Mouse (Mus musculus) effector memory CD4-positive, alpha-beta T cell, adult 7 months (primary cell): ENCODE data around the gene Wfikkn1. TPM values are rescaled to one million over a fixed set of nuclear protein-coding genes. Genes with fewer than 3 reads are reported as not detected.

Experiments
- polyA plus RNA-seq: library from polyadenylated mRNA; unstranded; fragments of 100-300 nt; shearing (Covaris generic); gene quantifications from one replicate; pipeline ENCODE4 v1.2.1, GENCODE M21; 2017

Wfikkn1 gene
- 0.49 TPM for polyA plus RNA-seq

DNA sequence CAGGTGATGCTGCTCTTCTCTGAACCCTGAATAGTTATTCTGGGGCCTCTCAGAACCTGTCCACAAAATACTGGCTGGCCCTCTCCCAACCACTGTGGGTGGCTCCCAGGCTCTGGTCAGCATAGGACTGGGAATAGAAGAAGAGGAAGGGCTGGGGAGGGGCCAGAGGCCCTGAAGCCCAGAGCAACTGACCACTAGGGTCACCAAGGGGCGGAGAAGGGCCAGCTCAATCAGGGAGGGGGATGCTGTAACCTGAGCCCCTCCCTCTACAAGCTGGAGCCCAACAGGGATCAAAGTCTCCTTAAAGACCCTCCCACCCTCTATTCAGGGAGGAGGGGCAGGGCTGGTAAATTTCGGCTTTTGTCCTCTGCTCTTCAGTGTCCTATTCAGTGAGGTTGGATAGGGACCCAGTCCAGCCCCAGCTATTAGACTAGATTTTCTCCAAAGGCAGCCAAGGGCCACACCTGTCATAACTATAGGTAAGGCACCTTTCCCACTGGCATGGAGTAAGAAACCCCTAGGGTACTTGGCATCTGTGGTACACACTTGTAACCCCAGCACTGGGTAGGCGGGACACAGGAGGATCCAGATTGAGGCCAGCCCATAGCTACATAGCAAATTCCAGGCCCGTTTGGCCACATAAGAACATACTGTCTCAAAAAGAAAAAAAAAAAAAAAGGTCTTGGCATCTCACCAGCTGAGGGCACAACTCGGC is at the start of gene Wfikkn1:
Gene Wfikkn1, minus strand, starts transcription at position 663 of the 715 bp plus-strand sequence.

DNA sequence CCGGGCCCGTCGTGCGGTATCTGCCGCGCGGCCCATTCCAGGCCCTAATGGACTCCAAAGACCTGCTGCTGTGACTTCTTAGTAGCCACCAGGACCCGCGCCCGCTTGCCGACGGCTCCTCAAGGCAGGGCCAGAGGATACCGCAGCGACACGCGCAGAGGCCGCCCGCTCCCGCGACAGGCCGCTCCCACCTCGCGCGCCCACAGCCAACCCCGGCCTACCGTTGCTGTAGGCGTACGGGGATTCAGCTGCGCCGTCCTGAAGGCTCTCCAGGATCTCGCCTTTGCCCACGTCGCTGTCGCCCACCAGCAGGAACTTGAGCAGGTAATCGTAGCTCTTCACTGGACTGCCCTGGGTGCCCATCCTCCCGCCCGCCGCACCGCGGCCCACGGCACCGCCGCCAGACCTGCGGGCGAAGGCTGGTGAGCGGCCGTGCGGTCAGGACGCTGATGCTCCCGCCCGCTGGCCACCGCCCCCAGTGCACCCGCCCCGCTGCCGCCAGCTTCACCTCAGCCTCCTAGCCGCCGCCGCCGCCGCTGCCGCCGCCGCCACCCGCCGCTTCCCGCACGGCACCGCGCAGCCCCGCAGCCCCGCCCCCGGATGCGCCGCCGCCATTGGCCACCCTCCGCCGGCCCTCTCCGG is 38.6 kb upstream of the Wfikkn1 start, which contains the start of gene Rab40c:
Gene Rab40c, minus strand, starts transcription at position 584 of the 642 bp plus-strand sequence.

DNA sequence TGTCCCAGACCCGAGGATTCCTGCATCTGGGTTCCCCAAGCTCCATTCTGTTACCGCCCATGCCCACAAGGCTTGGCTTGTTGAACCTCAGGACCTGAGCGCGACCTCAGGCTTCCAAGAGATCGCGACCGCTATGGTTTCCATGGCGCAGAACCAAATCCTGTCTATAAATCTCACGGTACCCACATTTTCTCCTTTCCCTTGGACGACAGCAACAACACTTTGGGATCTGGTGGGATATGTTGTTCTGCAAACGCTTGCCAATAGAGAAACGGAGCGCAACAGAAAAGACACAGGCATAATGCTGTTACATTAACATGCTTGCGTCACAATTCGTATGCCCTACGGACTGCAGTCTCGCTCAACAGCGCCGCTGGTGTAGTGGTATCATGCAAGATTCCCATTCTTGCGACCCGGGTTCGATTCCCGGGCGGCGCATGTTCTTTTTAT is 5.9 kb downstream of the Wfikkn1 start, which contains the start of gene Mettl26:
Gene Mettl26, plus strand, starts transcription at position 354 of the 450 bp plus-strand sequence.

DNA sequence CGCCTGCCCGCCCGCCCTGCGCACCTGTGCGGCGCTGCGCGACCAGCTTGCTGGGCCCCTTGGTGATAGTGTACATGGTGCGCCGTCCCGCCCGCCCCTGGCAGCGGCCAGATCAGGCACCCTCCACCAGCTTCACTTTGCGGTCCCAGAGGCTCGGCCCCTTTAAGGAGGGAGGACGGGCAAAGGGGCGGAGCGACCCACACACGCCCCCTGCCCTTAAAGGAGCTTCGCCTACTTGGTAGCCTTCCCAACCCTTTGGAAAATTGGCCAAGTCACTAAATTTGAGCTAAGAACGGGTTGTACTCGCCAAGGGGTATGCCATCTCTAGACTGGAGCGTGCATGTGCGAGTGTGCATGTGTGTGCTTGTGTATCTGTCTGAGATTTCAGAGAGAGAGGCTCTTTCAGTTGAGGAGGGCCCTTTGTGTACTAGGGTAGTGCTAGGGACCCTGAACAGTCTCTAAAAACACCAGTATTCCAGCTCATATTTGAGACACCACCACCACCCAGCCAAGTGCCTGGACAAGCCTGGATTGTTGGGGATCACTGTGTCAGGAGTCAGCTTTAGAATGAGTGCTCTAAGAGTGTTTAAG is 12.0 kb downstream of the Wfikkn1 start, which contains the start of gene Mcrip2:
Gene Mcrip2, minus strand, starts transcription at position 164 of the 591 bp plus-strand sequence.

DNA sequence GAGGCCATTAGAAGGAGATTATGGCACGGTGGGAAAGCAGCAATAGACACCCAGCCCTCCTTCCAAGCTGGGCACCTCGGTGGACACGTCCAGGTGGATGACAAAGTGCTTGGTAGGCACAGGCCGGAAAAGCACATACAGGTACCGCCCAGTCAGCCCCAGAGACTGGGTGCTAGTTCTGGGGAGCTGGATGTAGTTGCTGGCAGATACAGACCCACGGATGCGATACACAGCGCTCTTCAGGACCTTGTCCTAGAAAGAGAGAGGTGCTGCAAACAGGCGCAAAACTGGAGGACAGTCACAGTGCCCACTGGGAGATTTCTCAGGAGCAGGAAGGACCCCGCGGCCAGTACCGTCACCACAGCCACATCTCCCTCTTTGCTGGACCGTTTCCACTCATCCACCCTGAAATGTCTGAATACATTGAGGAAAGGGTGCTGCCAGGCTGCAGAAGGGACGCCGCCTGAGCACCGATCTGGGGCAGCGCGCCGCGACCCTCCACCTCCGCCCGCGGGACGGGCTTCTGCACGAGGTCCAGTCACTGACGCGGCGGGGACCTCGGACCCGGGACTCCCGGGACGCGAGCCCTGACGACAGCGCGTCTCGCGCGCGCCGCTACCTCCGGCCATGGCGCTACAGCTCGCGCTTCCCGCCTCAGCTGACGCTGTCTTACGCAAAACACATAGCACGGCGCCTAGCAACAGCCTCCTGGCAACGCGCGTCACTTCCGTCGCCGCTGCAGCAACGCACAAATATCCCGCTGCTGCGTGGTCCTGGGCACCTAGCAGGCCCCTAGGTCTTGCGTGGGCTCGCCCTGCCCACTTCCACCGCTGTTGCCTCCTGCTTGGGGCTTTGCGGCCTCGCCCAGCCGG is 19.6 kb downstream of the Wfikkn1 start, which contains the start of gene Wdr90:
Gene Wdr90, minus strand, starts transcription at position 670 of the 872 bp plus-strand sequence.

DNA sequence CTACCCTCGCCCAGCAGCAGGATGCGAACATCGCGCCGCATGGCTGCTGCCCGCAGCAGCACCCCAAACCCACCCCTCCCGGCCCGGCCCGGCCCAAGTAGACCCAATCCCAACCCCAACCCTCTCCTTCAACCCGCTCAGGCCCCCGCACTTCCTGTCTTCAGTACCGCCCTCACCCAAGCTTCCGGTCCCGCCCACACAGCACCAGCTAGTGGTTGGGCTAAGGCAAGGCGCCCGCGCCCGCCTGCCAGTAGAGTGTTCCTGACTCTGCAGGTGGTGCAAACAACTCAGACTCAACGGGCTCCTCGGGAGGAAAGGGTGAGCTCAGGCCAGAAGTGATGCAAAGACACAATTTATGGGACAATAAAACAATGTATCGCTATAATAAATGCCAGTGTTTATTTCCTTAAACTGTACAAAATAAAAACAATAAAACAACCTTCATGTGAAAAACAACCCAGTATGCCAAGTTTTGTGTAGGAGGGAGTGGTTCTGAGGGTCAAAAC is 36.2 kb downstream of the Wfikkn1 start, which contains the start of gene Rhot2:
Gene Rhot2, minus strand, starts transcription at position 456 of the 506 bp plus-strand sequence.

DNA sequence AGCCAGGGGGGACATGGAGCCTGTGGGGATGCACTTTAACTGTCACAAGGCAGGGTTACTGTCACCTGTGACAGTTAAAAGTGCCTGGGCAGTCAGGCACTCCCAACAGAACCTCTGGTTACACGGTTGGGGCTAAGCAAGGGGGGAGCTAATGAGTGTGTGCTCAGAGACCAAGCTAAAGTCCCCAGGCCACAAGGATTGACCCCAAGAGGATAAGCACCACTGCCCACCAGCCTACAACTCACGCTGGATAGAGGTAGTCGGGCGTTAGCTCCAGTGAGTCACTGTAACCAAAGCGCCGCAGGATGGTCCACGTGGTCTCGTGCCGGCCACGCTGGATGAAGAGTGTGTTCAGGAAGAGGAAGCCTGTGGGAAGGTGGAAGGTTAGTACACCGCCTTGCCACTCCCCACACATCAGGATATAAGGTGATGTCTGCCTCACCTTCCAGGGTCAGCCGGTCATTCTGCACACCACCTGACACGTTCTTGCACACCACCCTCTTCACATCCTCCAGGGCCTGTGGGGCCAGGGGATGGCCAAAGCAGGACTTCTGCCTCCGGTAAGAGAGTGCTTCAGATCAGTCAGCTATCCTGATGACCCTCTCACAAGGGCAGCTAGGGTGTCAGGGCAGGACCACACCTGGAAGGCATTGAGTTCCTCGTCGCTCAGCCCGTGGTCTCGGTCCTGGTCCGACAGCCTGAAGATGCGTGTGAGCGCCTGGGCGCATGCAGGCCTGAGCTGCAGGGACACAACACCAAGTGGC is 39.4 kb downstream of the Wfikkn1 start, which contains the start of gene Gm20683:
Gene Gm20683, minus strand, starts transcription at position 647 of the 764 bp plus-strand sequence.

DNA sequence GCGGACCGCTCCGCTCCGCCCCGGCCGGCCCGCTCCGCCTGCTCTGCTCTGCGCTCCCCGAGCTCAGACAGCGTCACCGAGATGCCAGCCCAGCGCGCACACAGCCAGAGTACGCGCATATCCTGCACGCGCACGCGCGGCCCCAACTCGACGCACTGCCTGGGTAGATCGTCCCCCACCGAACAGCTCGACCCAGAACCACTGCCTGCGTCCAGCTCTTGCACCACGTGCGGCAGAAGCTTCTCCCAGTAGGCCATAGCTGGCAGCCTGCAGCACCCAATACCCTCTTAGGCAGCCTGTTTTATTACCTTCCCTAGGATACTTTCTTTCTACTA is 43.6 kb downstream of the Wfikkn1 start, which contains the start of gene Rhbdl1:
Gene Rhbdl1, minus strand, starts transcription at position 220 of the 335 bp plus-strand sequence.

DNA sequence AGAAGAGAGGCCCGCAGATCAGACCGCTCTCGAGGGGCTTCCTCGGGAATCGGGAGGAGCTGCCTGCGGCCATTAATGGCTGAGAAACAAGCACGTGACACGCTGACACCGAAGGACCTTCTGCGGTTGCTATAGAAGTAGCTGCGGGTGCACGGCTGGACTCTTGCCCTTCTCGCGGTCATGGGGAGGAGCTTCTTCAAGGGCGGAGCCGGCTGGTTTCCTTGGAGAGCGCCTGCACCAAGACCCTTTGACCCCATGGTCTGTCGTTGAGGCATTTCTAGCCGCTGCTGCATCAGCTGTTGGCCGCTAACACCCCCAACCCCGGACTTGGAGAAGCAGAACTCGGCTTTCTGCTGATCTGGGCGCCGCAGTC is 47.4 kb downstream of the Wfikkn1 start, which contains the start of gene Stub1:
Gene Stub1, minus strand, starts transcription at position 114 of the 373 bp plus-strand sequence.

DNA sequence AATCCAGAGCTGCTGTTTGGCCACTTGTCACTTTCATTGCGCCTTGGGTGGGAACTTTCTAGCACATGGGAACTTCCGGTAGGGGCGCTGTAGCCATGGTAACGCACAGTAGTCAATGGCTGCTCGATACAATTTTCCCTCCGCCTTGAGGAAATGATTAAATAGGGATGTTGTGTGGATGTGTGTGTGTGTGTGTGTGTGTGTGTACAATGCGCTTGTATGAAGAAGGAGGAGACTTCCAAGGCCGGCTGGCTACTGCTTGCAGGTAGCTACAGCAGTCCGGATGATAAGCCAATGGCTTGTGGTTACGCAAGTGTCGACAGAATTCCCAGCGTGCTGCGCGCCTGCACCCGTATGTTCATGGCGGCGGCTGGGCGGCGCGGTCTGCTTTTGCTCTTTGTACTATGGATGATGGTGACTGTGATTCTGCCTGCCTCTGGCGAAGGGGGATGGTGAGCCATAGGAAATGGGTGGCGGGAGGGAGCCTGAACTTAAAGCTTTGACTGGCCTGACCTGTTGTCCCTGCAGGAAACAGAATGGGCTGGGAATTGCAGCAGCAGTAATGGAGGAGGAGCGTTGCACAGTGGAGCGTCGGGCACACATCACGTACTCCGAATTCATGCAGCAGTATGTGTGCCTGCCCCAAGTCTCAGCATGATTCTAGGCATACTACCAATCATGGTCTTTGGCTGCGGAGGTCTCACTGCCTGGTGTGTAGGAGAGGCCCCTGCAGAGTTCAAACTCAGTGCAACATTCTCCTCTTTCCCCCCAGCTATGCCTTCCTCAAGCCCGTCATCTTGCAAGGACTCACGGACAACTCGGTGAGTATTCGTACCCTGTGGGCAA is 51.7 kb downstream of the Wfikkn1 start, which contains the start of gene Jmjd8:
Gene Jmjd8, plus strand, starts transcription at position 156 of the 846 bp plus-strand sequence.

Other genes starting within 250 kb of the Wfikkn1 start
- gene Gng13, start 163.7 kb downstream of the Wfikkn1 start, polyA plus RNA-seq = not detected
- gene Chtf18, start 153.4 kb downstream of the Wfikkn1 start, polyA plus RNA-seq = 5.7 TPM
- 4.0 TPM for gene Rpusd1, start 153.2 kb downstream of the Wfikkn1 start, polyA plus RNA-seq
- not detected for gene Mslnl, start 144.8 kb downstream of the Wfikkn1 start, polyA plus RNA-seq
- gene Msln, start 126.5 kb downstream of the Wfikkn1 start, polyA plus RNA-seq = 0.67 TPM
- 20.4 TPM for gene Narfl, start 107.1 kb downstream of the Wfikkn1 start, polyA plus RNA-seq
- gene Haghl, start 95.2 kb downstream of the Wfikkn1 start, polyA plus RNA-seq = 26.4 TPM
- 0.69 TPM for gene Ccdc78, start 94.3 kb downstream of the Wfikkn1 start, polyA plus RNA-seq
- gene Fam173a, start 88.0 kb downstream of the Wfikkn1 start, polyA plus RNA-seq = 121 TPM
- not detected for gene AC134908.4, start 85.2 kb downstream of the Wfikkn1 start, polyA plus RNA-seq
- 26.0 TPM for gene Metrn, start 83.7 kb downstream of the Wfikkn1 start, polyA plus RNA-seq
- 0.18 TPM for gene Fbxl16, start 71.8 kb downstream of the Wfikkn1 start, polyA plus RNA-seq
- 24.5 TPM for gene Wdr24, start 57.2 kb downstream of the Wfikkn1 start, polyA plus RNA-seq
- 18.4 TPM for gene Jmjd8, start 52.0 kb downstream of the Wfikkn1 start, polyA plus RNA-seq
- 132 TPM for gene Stub1, start 47.5 kb downstream of the Wfikkn1 start, polyA plus RNA-seq
- gene Rhbdl1, start 43.6 kb downstream of the Wfikkn1 start, polyA plus RNA-seq = 0.55 TPM
- gene Gm20683, start 39.1 kb downstream of the Wfikkn1 start, polyA plus RNA-seq = 0.46 TPM
- 18.4 TPM for gene Rhot2, start 36.0 kb downstream of the Wfikkn1 start, polyA plus RNA-seq
- gene Wdr90, start 19.4 kb downstream of the Wfikkn1 start, polyA plus RNA-seq = 11.1 TPM
- 4.1 TPM for gene Mcrip2, start 12.1 kb downstream of the Wfikkn1 start, polyA plus RNA-seq
- 41.4 TPM for gene Mettl26, start 5.8 kb downstream of the Wfikkn1 start, polyA plus RNA-seq
- 15.3 TPM for gene Rab40c, start 38.9 kb upstream of the Wfikkn1 start, polyA plus RNA-seq
- 44.1 TPM for gene Pigq, start 64.1 kb upstream of the Wfikkn1 start, polyA plus RNA-seq
- not detected for gene Nhlrc4, start 64.1 kb upstream of the Wfikkn1 start, polyA plus RNA-seq
- not detected for gene A930017K11Rik, start 71.7 kb upstream of the Wfikkn1 start, polyA plus RNA-seq
- 18.6 TPM for gene Capn15, start 104.9 kb upstream of the Wfikkn1 start, polyA plus RNA-seq
- gene Rab11fip3, start 188.7 kb upstream of the Wfikkn1 start, polyA plus RNA-seq = 19.7 TPM
- gene Decr2, start 209.5 kb upstream of the Wfikkn1 start, polyA plus RNA-seq = 19.8 TPM
- 19.5 TPM for gene Nme4, start 214.7 kb upstream of the Wfikkn1 start, polyA plus RNA-seq
- gene Tmem8, start 232.4 kb upstream of the Wfikkn1 start, polyA plus RNA-seq = 37.8 TPM
- gene Mrpl28, start 242.6 kb upstream of the Wfikkn1 start, polyA plus RNA-seq = 36.0 TPM